Mouse (Mus musculus) neural tube, embryonic 13.5 days (tissue): Measurements from ENCODE around the gene Kat8. TPM values are rescaled to one million over a fixed set of nuclear protein-coding genes. Genes with fewer than 3 reads are reported as not detected.
"Not testable (repeated sequence)": the region's sequence is repeated elsewhere in the genome, so short reads cannot be mapped to it uniquely, and the experiment has no call there.

Experiments used
- ATAC-seq: fragments of 200-750 bp; cut with Nextera tagmentation; 2 replicates; pipeline ENCODE4 v1.8.0; 2017; ENCODE audit warnings: low read depth, mild to moderate bottlenecking, moderate TSS enrichment, moderate library complexity
- H3K27ac ChIP-seq: fragments of 300-500 bp; sonication (generic); replicated peaks from 2 replicates; pipeline ENCODE4 v1.5.1; 2015; ENCODE audit warnings: moderate library complexity, mild to moderate bottlenecking, inconsistent platforms
- H3K27me3 ChIP-seq: fragments of 300-500 bp; sonication (generic); 2 replicates; pipeline ENCODE4 v1.6.1; 2015; ENCODE audit warnings: mild to moderate bottlenecking, inconsistent platforms
- H3K36me3 ChIP-seq: fragments of 300-500 bp; sonication (generic); 2 replicates; pipeline ENCODE4 v1.6.1; 2015; ENCODE audit warnings: mild to moderate bottlenecking, inconsistent platforms
- H3K4me1 ChIP-seq: fragments of 300-500 bp; sonication (generic); replicated peaks from 2 replicates; pipeline ENCODE4 v1.6.1; 2015; ENCODE audit warnings: inconsistent platforms
- H3K4me2 ChIP-seq: fragments of 300-500 bp; sonication (generic); 2 replicates; pipeline ENCODE4 v1.6.1; 2015; ENCODE audit warnings: inconsistent platforms, mild to moderate bottlenecking, moderate library complexity
- H3K4me3 ChIP-seq: fragments of 300-500 bp; sonication (generic); 2 replicates; pipeline ENCODE4 v1.5.1; 2015; ENCODE audit warnings: mild to moderate bottlenecking, inconsistent platforms
- H3K9ac ChIP-seq: fragments of 300-500 bp; sonication (generic); 2 replicates; pipeline ENCODE4 v1.6.1; 2015; ENCODE audit warnings: moderate library complexity, mild to moderate bottlenecking, inconsistent platforms
- H3K9me3 ChIP-seq: fragments of 300-500 bp; sonication (generic); 2 replicates; pipeline ENCODE4 v1.6.1; 2016; ENCODE audit warnings: inconsistent platforms
- WGBS: fragments of 180-500 bp; shearing (Covaris S2); methylation state at CpG from one replicate; pipeline ENCODE4 v1.1.7; 2015; 5-methylcytosine and 5-hydroxymethylcytosine counted together
- polyA plus RNA-seq: library from polyadenylated mRNA; unstranded; fragments of >200 nt; fragmentation: Nextera tagmentation; extraction: Ambion mirVana; gene quantifications from 2 replicates; pipeline ENCODE4 v1.2.1, GENCODE M21; 2015

Kat8 gene
- polyA plus RNA-seq, 1 experiment from 2014 or later = 47.1 TPM

- Histone ChIP-seq H3K27ac (no peak overlapping the region), H3K9ac (no peak overlapping the region), H3K4me1 (peaks cover 50% of the 10 kb centered on the region), H3K4me3 (no peak overlapping the region), H3K27me3 (no peaks in the 10 kb centered on the region), H3K36me3 (peaks cover 78% of the 10 kb centered on the region), H3K9me3 (no peaks in the 10 kb centered on the region), H3K4me2 (no peak overlapping the region)
- ATAC-seq = no peak
- WGBS = 90% methylated on average over 12 of the region's 12 CpGs
These were observed 31.9 kb upstream of the Kat8 start for GRCm38 (mm10) chr7:127880431-127880830.

DNA sequence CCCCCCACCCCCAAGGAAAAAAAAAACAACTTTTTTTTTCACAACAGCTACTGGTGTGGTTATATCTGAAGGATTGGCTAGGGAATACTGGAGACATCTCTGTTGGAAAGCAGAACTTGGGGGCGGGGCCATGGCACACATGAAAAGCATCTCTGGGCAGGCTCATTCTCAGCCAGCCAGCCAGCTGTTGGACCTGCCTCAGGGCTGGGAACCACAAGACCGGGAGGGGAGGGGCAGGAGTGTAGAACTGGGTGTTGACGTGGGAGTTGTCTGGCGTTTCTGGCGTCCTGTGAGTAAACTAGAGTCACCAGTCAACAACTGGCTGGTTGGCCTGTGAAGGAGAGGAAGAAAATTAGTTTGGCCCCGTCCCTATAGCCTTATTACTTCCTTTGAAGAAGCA, 26.4 kb upstream of the Kat8 start:
- Histone ChIP-seq H3K9ac (no peak overlapping the region), H3K9me3 (no peaks in the 10 kb centered on the region), H3K27ac (no peak overlapping the region), H3K4me2 (no peak overlapping the region), H3K4me3 (no peak overlapping the region), H3K4me1 (peaks cover 51% of the 10 kb centered on the region), H3K27me3 (no peaks in the 10 kb centered on the region), H3K36me3 (peaks cover 98% of the 10 kb centered on the region)
- ATAC-seq = no peak
- 71% methylated on average over 6 of the region's 6 CpGs for whole genome bisulfite sequencing

DNA sequence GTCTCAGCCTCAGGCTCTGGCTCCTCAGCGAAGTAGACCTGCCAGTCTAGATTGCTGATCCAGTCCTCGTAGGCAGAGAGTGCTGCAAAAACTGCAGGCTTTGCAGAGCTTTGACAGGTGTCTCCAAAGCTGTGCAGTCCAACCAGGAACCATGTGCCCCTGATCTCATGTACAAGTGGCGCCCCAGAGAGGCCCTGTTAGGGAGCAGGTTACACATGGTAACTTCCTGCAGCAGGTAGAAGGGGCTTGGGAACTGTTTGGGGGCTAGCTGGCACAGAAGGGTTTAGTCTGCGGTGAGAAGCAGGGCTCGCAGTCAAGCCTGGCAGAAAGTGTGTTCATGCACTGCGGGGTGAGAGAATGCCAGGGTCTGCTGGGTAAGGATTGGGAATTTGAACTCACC, 25.8 kb upstream of the Kat8 start:
- H3K4me2 ChIP-seq = no peak overlapping the region
- H3K9me3 ChIP-seq = no peaks in the 10 kb centered on the region
- 94% methylated on average over 6 of the region's 6 CpGs for WGBS
- no peak overlapping the region for H3K9ac ChIP-seq
- peaks cover 51% of the 10 kb centered on the region for H3K4me1 ChIP-seq
- H3K27ac ChIP-seq = no peak overlapping the region
- no peak for ATAC-seq
- H3K36me3 ChIP-seq = peaks cover 97% of the 10 kb centered on the region
- no peak overlapping the region for H3K4me3 ChIP-seq
- H3K27me3 ChIP-seq = no peaks in the 10 kb centered on the region

- H3K4me3 ChIP-seq = no peak overlapping the region
- ATAC-seq = no peak
- H3K27ac ChIP-seq = no peak overlapping the region
- H3K27me3 ChIP-seq = no peaks in the 10 kb centered on the region
- H3K4me1 ChIP-seq = peaks cover 45% of the 10 kb centered on the region
- WGBS = 89% methylated on average over 8 of the region's 8 CpGs
- no peak overlapping the region for H3K9ac ChIP-seq
- H3K9me3 ChIP-seq = no peaks in the 10 kb centered on the region
- H3K36me3 ChIP-seq = peaks cover 96% of the 10 kb centered on the region
- no peak overlapping the region for H3K4me2 ChIP-seq
These were observed 25.1 kb upstream of the Kat8 start for GRCm38 (mm10) chr7:127887191-127887590.

DNA sequence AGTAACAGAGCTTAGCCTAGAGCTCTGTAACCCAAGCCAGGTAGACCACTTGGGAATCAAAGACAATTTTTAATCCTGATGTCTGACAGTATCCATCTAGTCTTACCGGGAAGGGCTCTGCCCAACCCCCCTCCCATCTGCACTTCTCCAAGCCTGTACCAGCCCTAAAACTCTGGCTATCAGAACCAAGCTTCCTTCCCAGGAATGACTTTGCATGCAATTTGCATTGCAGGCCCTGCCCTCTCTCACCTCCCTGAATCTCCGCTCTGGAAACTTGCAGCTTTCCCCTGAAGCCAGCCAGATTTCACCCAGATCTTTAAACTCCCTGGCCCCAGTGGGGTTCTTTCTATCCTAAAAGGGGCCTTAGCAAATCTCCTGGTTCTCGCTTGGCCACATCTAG, 24.5 kb upstream of the Kat8 start:
- Histone ChIP-seq H3K36me3 (peaks cover 95% of the 10 kb centered on the region), H3K4me2 (no peak overlapping the region), H3K4me1 (peaks cover 40% of the 10 kb centered on the region), H3K27me3 (no peaks in the 10 kb centered on the region), H3K9me3 (no peaks in the 10 kb centered on the region), H3K27ac (no peak overlapping the region), H3K9ac (no peak overlapping the region), H3K4me3 (no peak overlapping the region)
- no peak for ATAC-seq
- 83% methylated on average over 3 of the region's 3 CpGs for WGBS

DNA sequence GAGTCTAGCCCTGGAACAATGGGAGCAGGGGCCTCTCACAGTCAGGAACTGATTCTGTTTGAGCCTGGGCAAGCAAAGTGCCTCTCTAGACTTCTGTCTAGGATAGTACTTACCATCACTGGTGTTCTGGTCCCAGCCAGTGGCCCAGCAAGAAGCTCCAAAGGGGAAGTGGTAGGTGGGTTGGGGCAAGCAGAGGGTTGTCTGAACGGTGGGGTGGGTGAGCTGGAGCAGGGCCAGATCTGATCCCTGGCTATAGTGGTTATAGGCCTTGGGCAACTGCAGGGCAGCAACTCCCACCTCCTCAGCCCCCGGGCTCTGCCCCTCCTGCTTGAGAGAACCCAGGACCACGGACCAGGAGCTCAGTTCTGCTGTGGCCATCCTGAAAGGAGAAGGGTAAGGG, 23.5 kb upstream of the Kat8 start:
- H3K27ac ChIP-seq = no peak overlapping the region
- H3K4me3 ChIP-seq = no peak overlapping the region
- no peaks in the 10 kb centered on the region for H3K9me3 ChIP-seq
- H3K4me2 ChIP-seq = no peak overlapping the region
- H3K9ac ChIP-seq = no peak overlapping the region
- H3K4me1 ChIP-seq = peaks cover 30% of the 10 kb centered on the region
- peaks cover 94% of the 10 kb centered on the region for H3K36me3 ChIP-seq
- H3K27me3 ChIP-seq = no peaks in the 10 kb centered on the region
- 80% methylated on average over 3 of the region's 3 CpGs for WGBS
- no peak for ATAC-seq

DNA sequence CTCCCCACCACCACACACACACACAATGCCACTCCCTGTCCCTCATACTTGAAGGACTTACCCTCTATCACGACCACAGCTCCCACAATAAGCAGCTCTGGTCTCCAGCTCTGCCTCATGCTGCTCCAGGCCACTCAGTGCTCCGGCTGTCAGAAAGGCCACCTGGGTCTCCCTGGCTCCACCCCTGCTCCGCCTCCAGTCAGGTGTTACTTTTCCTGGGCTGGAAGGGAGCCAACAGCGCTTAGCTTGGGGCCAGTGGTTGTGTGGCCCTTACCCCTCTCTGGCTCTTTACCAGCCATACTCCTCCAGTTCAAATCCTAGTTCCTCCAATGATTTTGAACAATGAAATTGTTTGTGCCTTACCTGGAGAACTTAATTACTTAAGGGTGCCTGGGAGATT, 21.5 kb upstream of the Kat8 start, which contains the start of gene Prss53:
Gene Prss53, minus strand, starts transcription at position 173 of the 400 bp plus-strand sequence.
- no peak within 1 kb of the TSS for H3K4me2 ChIP-seq
- H3K27me3 ChIP-seq = no peaks in the 10 kb centered on the region
- no peak within 1 kb of the TSS for H3K4me3 ChIP-seq
- no peak within 1 kb of the TSS for H3K27ac ChIP-seq
- peaks cover 74% of the 10 kb centered on the region for H3K36me3 ChIP-seq
- no peak for ATAC-seq
- no peaks in the 10 kb centered on the region for H3K9me3 ChIP-seq
- no peak within 1 kb of the TSS for H3K9ac ChIP-seq
- peaks cover 22% of the 10 kb centered on the region for H3K4me1 ChIP-seq
- 44% methylated on average over 4 of the region's 4 CpGs for WGBS

- Histone ChIP-seq H3K36me3 (peaks cover 38% of the 10 kb centered on the region), H3K27me3 (no peaks in the 10 kb centered on the region), H3K9ac (peak overlapping the region; percentile 80), H3K9me3 (no peaks in the 10 kb centered on the region), H3K27ac (no peak overlapping the region), H3K4me3 (peak overlapping the region; percentile 65), H3K4me1 (peaks cover 11% of the 10 kb centered on the region), H3K4me2 (peak overlapping the region; percentile 84)
- no peak for ATAC-seq
- 88% methylated on average over 5 of the region's 5 CpGs for WGBS
These were observed 17.8 kb upstream of the Kat8 start for GRCm38 (mm10) chr7:127894480-127894879.

GRCm38 (mm10) chr7:127895442-127895841, 16.9 kb upstream of the Kat8 start, which contains the start of the genes Gm21974 and Vkorc1:
Gm21974 (minus strand) TSS chr7:127895454.
Vkorc1 (minus strand) TSS chr7:127895617.
- ATAC-seq = peak; percentile 98
- H3K4me1 ChIP-seq = peaks cover 11% of the 10 kb centered on the region
- H3K4me2 ChIP-seq = peak within 1 kb of the TSS; percentile 84
- H3K9me3 ChIP-seq = no peaks in the 10 kb centered on the region
- peak within 1 kb of the TSS; percentile 80 for H3K9ac ChIP-seq
- 0% methylated on average over 26 of the region's 26 CpGs for WGBS
- H3K27ac ChIP-seq = peak within 1 kb of the TSS; percentile 84
- no peaks in the 10 kb centered on the region for H3K27me3 ChIP-seq
- peak within 1 kb of the TSS; percentile 65 for H3K4me3 ChIP-seq
- H3K36me3 ChIP-seq = peaks cover 29% of the 10 kb centered on the region

GRCm38 (mm10) chr7:127895891-127896290, 16.4 kb upstream of the Kat8 start:
- not testable (repeated sequence) for H3K9ac ChIP-seq, H3K9me3 ChIP-seq, H3K27ac ChIP-seq, H3K27me3 ChIP-seq
- Histone ChIP-seq H3K4me2 (peak overlapping the region; percentile 84), H3K4me1 (peaks cover 11% of the 10 kb centered on the region), H3K36me3 (peaks cover 25% of the 10 kb centered on the region), H3K4me3 (peak overlapping the region; percentile 65)
- 63% methylated on average over 7 of the region's 7 CpGs for WGBS
- ATAC-seq = peak; percentile 22

DNA sequence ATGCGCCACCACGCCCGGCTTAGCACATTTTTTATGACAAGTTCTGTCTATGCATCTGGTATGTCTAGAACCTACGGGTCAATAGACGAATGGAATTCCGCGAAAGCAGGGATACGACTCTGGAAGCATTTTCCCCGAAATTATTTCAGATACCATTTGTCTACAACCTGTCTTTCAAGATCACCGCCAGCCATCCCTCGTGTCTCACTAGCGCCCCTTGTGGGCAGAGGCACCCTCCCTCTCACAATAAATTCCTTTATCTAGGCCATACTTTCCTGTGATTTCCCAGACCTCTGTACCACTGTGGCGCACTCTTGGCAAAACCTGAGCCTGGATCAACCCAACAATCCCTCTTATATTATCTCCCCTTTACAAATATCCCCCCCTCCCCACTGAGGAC, 15.9 kb upstream of the Kat8 start:
- Histone ChIP-seq H3K4me3 (no peak overlapping the region), H3K4me1 (peaks cover 11% of the 10 kb centered on the region), H3K36me3 (peaks cover 21% of the 10 kb centered on the region), H3K9ac (no peak overlapping the region), H3K27me3 (no peaks in the 10 kb centered on the region), H3K9me3 (no peaks in the 10 kb centered on the region), H3K27ac (no peak overlapping the region), H3K4me2 (no peak overlapping the region)
- WGBS = 56% methylated on average over 13 of the region's 13 CpGs
- no peak for ATAC-seq

- Histone ChIP-seq H3K27ac (no peak overlapping the region), H3K4me1 (peaks cover 11% of the 10 kb centered on the region), H3K4me3 (no peak overlapping the region), H3K9me3 (no peaks in the 10 kb centered on the region), H3K4me2 (no peak overlapping the region), H3K36me3 (peaks cover 12% of the 10 kb centered on the region), H3K27me3 (no peaks in the 10 kb centered on the region), H3K9ac (no peak overlapping the region)
- no peak for ATAC-seq
- 94% methylated on average over 7 of the region's 7 CpGs for WGBS
These were observed 14.8 kb upstream of the Kat8 start for GRCm38 (mm10) chr7:127897542-127897941.

DNA sequence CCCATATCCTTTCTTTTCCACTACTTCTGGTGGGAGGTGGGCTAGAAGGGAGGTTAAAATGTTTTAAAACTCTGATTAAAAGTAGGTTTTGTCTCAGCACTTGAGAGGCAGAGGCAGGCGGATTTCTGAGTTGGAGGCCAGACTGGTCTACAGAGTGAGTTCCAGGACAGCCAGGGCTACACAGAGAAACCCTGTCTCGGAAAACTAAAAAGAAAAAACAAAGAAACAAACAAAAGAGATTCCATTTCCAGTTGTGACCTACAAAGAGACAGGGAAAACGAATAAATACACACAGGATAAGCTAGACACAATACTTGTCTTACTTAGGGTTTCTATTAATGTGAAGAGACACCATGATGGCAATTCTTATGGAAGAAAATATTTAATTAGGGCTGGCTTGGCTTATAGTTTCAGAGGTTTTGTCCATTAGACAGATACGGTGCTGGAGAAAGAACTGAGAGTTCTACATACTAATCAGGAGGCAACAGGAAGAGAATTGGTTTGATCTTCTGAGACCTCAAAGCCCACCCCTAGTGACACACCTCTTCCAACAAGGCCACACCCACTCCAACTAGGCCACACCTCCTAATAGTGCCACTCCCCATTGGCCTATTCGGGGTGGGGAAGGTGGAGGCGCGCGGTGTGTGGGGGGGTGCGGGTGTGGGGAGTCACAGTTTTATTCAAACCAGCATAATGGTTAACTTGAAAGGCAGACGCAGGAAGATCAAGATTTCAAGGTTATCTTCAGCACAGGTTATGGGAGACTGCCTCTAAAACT, 13.9 kb upstream of the Kat8 start:
- Histone ChIP-seq H3K9me3 (no peaks in the 10 kb centered on the region), H3K27ac (no peak overlapping the region), H3K36me3 (peaks cover 3% of the 10 kb centered on the region; the same call in 1 of the 2 replicates), H3K4me3 (no peak overlapping the region), H3K9ac (no peak overlapping the region), H3K4me1 (peaks cover 11% of the 10 kb centered on the region), H3K4me2 (no peak overlapping the region), H3K27me3 (no peaks in the 10 kb centered on the region)
- no peak for ATAC-seq
- WGBS = 39% methylated on average over 10 of the region's 10 CpGs
